Mouse (Mus musculus): ENCODE measurements at regions not wholly inside any gene's neighbourhood (a gene's known extent, or its start where the extent isn't known, plus 50 kb on each side); places are given as distances from the start of the nearest gene placed in this dataset.

DNA sequence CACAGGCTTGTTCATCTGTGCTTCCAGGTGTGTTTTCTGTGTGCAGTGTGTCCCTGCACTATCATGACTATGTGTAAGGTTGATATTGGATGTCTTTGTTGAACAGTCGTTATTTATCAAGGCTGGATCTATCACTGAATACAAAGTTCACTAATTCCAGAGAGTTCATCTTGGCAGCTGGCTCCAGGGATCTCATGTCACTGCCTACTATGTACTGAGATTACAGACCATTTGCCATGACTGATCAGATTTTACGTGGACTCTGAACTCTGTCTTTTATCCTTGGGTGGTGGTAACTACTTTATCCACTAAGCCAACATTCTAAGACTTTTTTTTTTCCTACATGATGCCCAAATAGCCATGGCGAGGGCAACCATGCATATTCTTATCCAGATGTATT is 173.8 kb downstream of the Kcnj2 start:
- Histone ChIP-seq H3K27me3 (ENCODE audit: control insufficient read depth, insufficient read depth, low read length) (no peaks in the 10 kb centered on the region), H3K27ac (ENCODE audit: low read depth, low read length) (no peak overlapping the region), H3K4me2 (replicated peaks; ENCODE audit: low read depth, low read length) (no peak overlapping the region), H3K4me3 (ENCODE audit: low read depth, low read length) (no peak overlapping the region), H3K9me3 (ENCODE audit: control insufficient read depth, low read length) (no peaks in the 10 kb centered on the region), H3K36me3 (ENCODE audit: control insufficient read depth, insufficient read depth, low read length) (no peaks in the 10 kb centered on the region), H3K9ac (ENCODE audit: low read depth, low read length) (no peak overlapping the region), H3K4me1 (replicated peaks; ENCODE audit: control insufficient read depth, insufficient read depth, low read length) (no peaks in the 10 kb centered on the region)
- 83% methylated on average over 3 of the region's 3 CpGs for WGBS
- ATAC-seq (ENCODE audit: low FRiP score) (no peak), DNase-seq (ENCODE audit: low spot score) (no peak)

DNA sequence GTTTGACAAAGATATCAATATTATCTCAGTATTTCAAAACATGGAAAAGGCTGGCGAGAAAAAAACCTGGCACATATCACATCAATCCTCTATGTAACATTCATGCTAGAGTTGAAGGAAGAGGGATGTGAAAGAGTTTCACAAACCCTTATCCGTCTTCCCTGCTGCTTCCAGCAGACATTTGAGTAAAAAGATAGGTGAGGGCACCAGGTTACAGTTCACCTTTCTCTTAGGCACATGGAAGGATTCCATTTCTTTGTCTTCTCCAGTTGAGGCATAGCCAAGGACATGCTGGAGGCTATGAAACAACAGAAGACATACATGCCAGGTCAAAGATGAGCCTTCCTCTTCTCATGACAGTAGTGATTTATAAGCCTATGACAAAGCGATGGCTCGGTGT is 186.3 kb downstream of the Kcnj2 start:
- Histone ChIP-seq H3K4me2 (replicated peaks; ENCODE audit: low read depth, low read length) (no peak overlapping the region), H3K4me3 (ENCODE audit: low read depth, low read length) (no peak overlapping the region), H3K36me3 (ENCODE audit: control insufficient read depth, insufficient read depth, low read length) (no peaks in the 10 kb centered on the region), H3K4me1 (replicated peaks; ENCODE audit: control insufficient read depth, insufficient read depth, low read length) (no peaks in the 10 kb centered on the region), H3K27me3 (ENCODE audit: control insufficient read depth, insufficient read depth, low read length) (no peaks in the 10 kb centered on the region), H3K9me3 (ENCODE audit: control insufficient read depth, low read length) (no peaks in the 10 kb centered on the region), H3K27ac (ENCODE audit: low read depth, low read length) (no peak overlapping the region), H3K9ac (ENCODE audit: low read depth, low read length) (no peak overlapping the region)
- 87% methylated on average over 4 of the region's 4 CpGs for WGBS
- ATAC-seq (ENCODE audit: low FRiP score) (no peak), DNase-seq (ENCODE audit: low spot score) (no peak)

GRCm38 (mm10) chr11:111256596-111256995 is 190.6 kb downstream of the Kcnj2 start:
- Histone ChIP-seq H3K36me3 (ENCODE audit: control insufficient read depth, insufficient read depth, low read length) (no peaks in the 10 kb centered on the region), H3K9me3 (ENCODE audit: control insufficient read depth, low read length) (no peaks in the 10 kb centered on the region), H3K9ac (ENCODE audit: low read depth, low read length) (no peak overlapping the region), H3K4me2 (replicated peaks; ENCODE audit: low read depth, low read length) (no peak overlapping the region), H3K27ac (ENCODE audit: low read depth, low read length) (no peak overlapping the region), H3K27me3 (ENCODE audit: control insufficient read depth, insufficient read depth, low read length) (no peaks in the 10 kb centered on the region), H3K4me3 (ENCODE audit: low read depth, low read length) (no peak overlapping the region), H3K4me1 (replicated peaks; ENCODE audit: control insufficient read depth, insufficient read depth, low read length) (no peaks in the 10 kb centered on the region)
- WGBS: 89% methylated on average over 3 of the region's 3 CpGs
- no peak for DNase-seq (ENCODE audit: low spot score)
- no peak for ATAC-seq (ENCODE audit: low FRiP score)

- 75% methylated on average over 11 of the region's 11 CpGs for WGBS
- Histone ChIP-seq H3K36me3 (ENCODE audit: control insufficient read depth, insufficient read depth, low read length) (no peaks in the 10 kb centered on the region), H3K9me3 (ENCODE audit: control insufficient read depth, low read length) (no peaks in the 10 kb centered on the region), H3K4me2 (replicated peaks; ENCODE audit: low read depth, low read length) (no peak overlapping the region), H3K27me3 (ENCODE audit: control insufficient read depth, insufficient read depth, low read length) (no peaks in the 10 kb centered on the region), H3K4me1 (replicated peaks; ENCODE audit: control insufficient read depth, insufficient read depth, low read length) (no peaks in the 10 kb centered on the region), H3K4me3 (ENCODE audit: low read depth, low read length) (no peak overlapping the region), H3K27ac (ENCODE audit: low read depth, low read length) (no peak overlapping the region), H3K9ac (ENCODE audit: low read depth, low read length) (no peak overlapping the region)
- no peak for ATAC-seq (ENCODE audit: low FRiP score)
- no peak for DNase-seq (ENCODE audit: low spot score)
Observed at GRCm38 (mm10) chr11:111260691-111261383, 194.9 kb downstream of the Kcnj2 start.

DNA sequence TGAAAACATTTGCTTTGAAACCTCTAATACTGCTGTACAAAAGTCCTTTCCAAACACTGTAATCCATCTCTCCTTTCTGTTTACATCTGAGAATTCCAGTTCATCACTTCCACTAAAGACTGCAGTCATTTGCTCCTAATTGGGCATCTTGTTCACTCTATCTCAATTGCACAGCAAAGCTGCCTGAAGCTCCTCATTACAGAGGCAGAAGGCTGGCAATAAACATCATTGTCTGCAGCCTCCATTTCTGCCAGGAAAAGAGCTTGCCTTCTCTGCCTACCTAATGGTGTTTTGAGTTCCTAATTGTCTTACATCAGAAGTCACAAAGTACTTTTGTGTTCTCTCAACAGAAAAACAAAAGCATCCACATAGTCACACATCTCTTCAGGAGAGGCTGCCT is 207.7 kb downstream of the Kcnj2 start:
- no peak overlapping the region for H3K9ac ChIP-seq (ENCODE audit: low read depth, low read length)
- no peak overlapping the region for H3K4me3 ChIP-seq (ENCODE audit: low read depth, low read length)
- H3K27me3 ChIP-seq (ENCODE audit: control insufficient read depth, insufficient read depth, low read length): no peaks in the 10 kb centered on the region
- DNase-seq (ENCODE audit: low spot score) (no peak), ATAC-seq (ENCODE audit: low FRiP score) (no peak)
- no peaks in the 10 kb centered on the region for H3K4me1 ChIP-seq (replicated peaks; ENCODE audit: control insufficient read depth, insufficient read depth, low read length)
- no peaks in the 10 kb centered on the region for H3K9me3 ChIP-seq (ENCODE audit: control insufficient read depth, low read length)
- H3K36me3 ChIP-seq (ENCODE audit: control insufficient read depth, insufficient read depth, low read length): no peaks in the 10 kb centered on the region
- H3K4me2 ChIP-seq (replicated peaks; ENCODE audit: low read depth, low read length): no peak overlapping the region
- H3K27ac ChIP-seq (ENCODE audit: low read depth, low read length): no peak overlapping the region

GRCm38 (mm10) chr11:111280769-111281168 is 214.8 kb downstream of the Kcnj2 start:
- Histone ChIP-seq H3K27me3 (ENCODE audit: control insufficient read depth, insufficient read depth, low read length) (no peaks in the 10 kb centered on the region), H3K4me1 (replicated peaks; ENCODE audit: control insufficient read depth, insufficient read depth, low read length) (no peaks in the 10 kb centered on the region), H3K36me3 (ENCODE audit: control insufficient read depth, insufficient read depth, low read length) (no peaks in the 10 kb centered on the region), H3K9ac (ENCODE audit: low read depth, low read length) (no peak overlapping the region), H3K4me2 (replicated peaks; ENCODE audit: low read depth, low read length) (no peak overlapping the region), H3K9me3 (ENCODE audit: control insufficient read depth, low read length) (no peaks in the 10 kb centered on the region), H3K27ac (ENCODE audit: low read depth, low read length) (no peak overlapping the region), H3K4me3 (ENCODE audit: low read depth, low read length) (no peak overlapping the region)
- DNase-seq (ENCODE audit: low spot score) (no peak), ATAC-seq (ENCODE audit: low FRiP score) (no peak)
- WGBS: 68% methylated on average over 2 of the region's 2 CpGs

- no peaks in the 10 kb centered on the region for H3K4me1 ChIP-seq (replicated peaks; ENCODE audit: control insufficient read depth, insufficient read depth, low read length)
- DNase-seq (ENCODE audit: low spot score) (no peak), ATAC-seq (ENCODE audit: low FRiP score) (no peak)
- no peak overlapping the region for H3K4me3 ChIP-seq (ENCODE audit: low read depth, low read length)
- 65% methylated on average over 7 of the region's 7 CpGs for WGBS
- H3K27me3 ChIP-seq (ENCODE audit: control insufficient read depth, insufficient read depth, low read length): no peaks in the 10 kb centered on the region
- H3K9me3 ChIP-seq (ENCODE audit: control insufficient read depth, low read length): no peaks in the 10 kb centered on the region
- no peak overlapping the region for H3K4me2 ChIP-seq (replicated peaks; ENCODE audit: low read depth, low read length)
- H3K27ac ChIP-seq (ENCODE audit: low read depth, low read length): no peak overlapping the region
- H3K9ac ChIP-seq (ENCODE audit: low read depth, low read length): no peak overlapping the region
- no peaks in the 10 kb centered on the region for H3K36me3 ChIP-seq (ENCODE audit: control insufficient read depth, insufficient read depth, low read length)
Observed at GRCm38 (mm10) chr11:111281237-111282160, 215.5 kb downstream of the Kcnj2 start.

- ATAC-seq (ENCODE audit: low FRiP score) (no peak), DNase-seq (ENCODE audit: low spot score) (no peak)
- H3K4me2 ChIP-seq (replicated peaks; ENCODE audit: low read depth, low read length): no peak overlapping the region
- no peaks in the 10 kb centered on the region for H3K9me3 ChIP-seq (ENCODE audit: control insufficient read depth, low read length)
- H3K9ac ChIP-seq (ENCODE audit: low read depth, low read length): no peak overlapping the region
- H3K36me3 ChIP-seq (ENCODE audit: control insufficient read depth, insufficient read depth, low read length): no peaks in the 10 kb centered on the region
- H3K4me3 ChIP-seq (ENCODE audit: low read depth, low read length): no peak overlapping the region
- H3K27me3 ChIP-seq (ENCODE audit: control insufficient read depth, insufficient read depth, low read length): no peaks in the 10 kb centered on the region
- no peaks in the 10 kb centered on the region for H3K4me1 ChIP-seq (replicated peaks; ENCODE audit: control insufficient read depth, insufficient read depth, low read length)
- no peak overlapping the region for H3K27ac ChIP-seq (ENCODE audit: low read depth, low read length)
- 74% methylated on average over 2 of the region's 2 CpGs for WGBS
Observed at GRCm38 (mm10) chr11:111282283-111282682, 216.3 kb downstream of the Kcnj2 start.

DNA sequence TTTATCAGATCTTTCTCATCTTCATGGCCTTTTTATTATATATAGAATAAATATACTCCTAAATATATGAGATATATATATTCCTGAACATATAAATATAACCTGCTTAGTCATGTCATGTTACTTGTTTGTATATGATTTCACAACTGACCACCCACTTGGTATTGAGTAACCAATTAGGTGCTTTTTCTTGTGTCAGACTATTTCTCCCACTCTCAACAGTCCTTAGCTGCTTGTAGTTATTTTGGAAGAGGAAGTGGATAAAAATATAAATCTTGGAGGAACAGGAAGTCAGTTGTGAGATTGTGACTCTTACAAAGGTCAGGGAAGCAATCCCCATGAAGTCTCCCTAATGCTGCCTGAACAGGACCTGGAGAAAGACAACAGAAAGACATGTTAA is 224.6 kb downstream of the Kcnj2 start:
- Histone ChIP-seq H3K36me3 (ENCODE audit: control insufficient read depth, insufficient read depth, low read length) (no peaks in the 10 kb centered on the region), H3K27me3 (ENCODE audit: control insufficient read depth, insufficient read depth, low read length) (no peaks in the 10 kb centered on the region), H3K4me3 (ENCODE audit: low read depth, low read length) (no peak overlapping the region), H3K4me1 (replicated peaks; ENCODE audit: control insufficient read depth, insufficient read depth, low read length) (no peaks in the 10 kb centered on the region), H3K9ac (ENCODE audit: low read depth, low read length) (no peak overlapping the region), H3K27ac (ENCODE audit: low read depth, low read length) (no peak overlapping the region), H3K4me2 (replicated peaks; ENCODE audit: low read depth, low read length) (no peak overlapping the region), H3K9me3 (ENCODE audit: control insufficient read depth, low read length) (no peaks in the 10 kb centered on the region)
- no peak for DNase-seq (ENCODE audit: low spot score)
- no peak for ATAC-seq (ENCODE audit: low FRiP score)

Measured in hindbrain, embryonic 11.5 days (tissue).